Mouse (Mus musculus) T-cell, adult 2 months (primary cell): ENCODE data around the gene Shld1.

Experiments
- DNase-seq: peaks from one replicate; pipeline ENCODE4 v3.0.0; 2022; ENCODE audit warnings: low spot score

Gene Shld1

GRCm38 (mm10) chr2:132724561-132724960, 37.8 kb downstream of the Shld1 start:
- no peak for DNase-seq

- no peak for DNase-seq
Observed at GRCm38 (mm10) chr2:132725376-132725905, 38.7 kb downstream of the Shld1 start.

DNA sequence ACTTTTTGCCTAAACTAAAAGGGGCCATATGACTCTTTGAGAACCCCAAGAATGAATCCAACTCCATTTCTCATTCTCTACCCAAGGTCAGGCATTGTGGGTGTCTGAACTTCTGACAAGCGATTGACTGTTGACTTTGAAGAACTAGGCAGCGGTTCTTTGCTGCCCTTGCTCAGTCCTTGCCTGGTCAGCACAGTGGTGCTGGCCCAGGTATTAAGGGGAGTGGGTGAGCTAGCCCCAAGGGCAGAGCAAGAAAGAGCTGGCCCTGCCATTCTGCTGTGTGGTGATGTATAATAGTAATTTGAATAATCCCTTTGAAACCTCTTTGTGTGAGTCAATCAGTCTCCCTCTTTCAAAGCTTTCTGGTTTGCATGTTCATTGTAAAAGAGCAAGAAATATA, 39.4 kb downstream of the Shld1 start:
- no peak for DNase-seq

DNA sequence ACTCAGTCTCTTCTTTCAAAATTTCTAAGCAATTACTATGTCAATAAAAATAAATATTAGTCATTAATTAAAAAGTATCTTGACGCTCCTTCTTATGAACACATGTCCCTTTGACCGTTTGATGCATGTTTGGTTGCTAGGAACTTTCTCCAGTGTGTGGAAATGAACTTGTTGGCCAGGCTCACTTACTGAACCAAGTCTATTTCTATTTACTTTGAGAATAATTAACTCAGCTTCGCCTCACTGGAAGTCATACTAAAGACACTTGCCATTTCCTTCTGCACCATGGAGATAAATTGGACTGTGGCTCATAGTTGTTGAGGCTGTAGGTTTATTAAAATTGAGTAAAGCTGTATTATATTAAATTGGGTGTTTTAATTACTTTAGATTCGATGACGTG, 46.2 kb downstream of the Shld1 start:
- no peak for DNase-seq

GRCm38 (mm10) chr2:132733603-132734573, 47.2 kb downstream of the Shld1 start:
- no peak for DNase-seq

GRCm38 (mm10) chr2:132738816-132739432, 52.2 kb downstream of the Shld1 start:
- no peak for DNase-seq

GRCm38 (mm10) chr2:132741862-132742347, 55.2 kb downstream of the Shld1 start:
- DNase-seq = no peak

- DNase-seq = no peak
Observed at GRCm38 (mm10) chr2:132744866-132745265, 58.1 kb downstream of the Shld1 start.

GRCm38 (mm10) chr2:132746108-132746507, 59.4 kb downstream of the Shld1 start:
- DNase-seq = no peak

- no peak for DNase-seq
Observed at GRCm38 (mm10) chr2:132750726-132751125, 64.0 kb downstream of the Shld1 start.

DNA sequence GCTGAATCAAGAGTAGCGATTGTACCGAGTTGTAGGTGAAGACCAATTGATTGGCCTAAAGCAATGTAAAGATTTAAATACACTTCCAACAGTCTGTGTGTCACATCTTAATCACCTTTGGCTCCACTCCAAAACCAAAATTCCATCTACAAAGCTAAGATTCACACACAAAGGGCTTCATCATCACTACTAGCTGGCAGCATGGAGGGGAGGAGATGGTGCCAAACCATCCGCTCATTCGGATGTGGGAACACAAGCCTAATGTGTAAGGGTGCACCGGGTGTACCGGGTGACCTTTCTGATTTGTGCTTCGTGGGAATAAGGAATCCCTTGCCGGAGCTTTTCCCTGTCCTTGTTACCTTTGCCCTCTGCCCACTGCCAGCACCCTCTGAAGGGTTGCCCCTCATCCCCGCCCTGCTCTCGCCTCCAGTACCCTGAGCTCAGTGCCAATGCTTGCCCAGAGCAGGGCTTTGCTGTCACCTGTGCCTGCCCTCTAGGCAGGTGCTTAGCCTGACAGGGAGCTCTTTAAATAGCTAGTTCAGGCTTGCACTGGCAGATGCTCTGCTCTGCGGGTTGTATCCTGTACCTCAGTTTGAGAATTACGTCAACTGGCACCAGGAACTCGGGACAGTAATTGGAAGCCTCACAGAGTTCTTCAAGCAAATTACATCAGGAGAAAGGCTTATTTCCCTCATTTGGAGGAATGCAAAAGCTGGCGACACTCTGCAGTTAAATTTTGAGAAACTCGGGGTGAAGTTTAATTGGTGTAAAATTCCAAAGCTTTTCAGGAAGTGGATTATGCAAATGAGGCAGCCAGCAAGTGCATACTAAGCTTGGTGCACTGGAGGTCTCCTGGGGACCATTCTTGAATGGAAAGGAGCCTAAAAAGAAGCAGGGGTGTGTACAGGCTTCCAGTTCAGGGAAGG, 64.7 kb downstream of the Shld1 start:
- DNase-seq = no peak

DNA sequence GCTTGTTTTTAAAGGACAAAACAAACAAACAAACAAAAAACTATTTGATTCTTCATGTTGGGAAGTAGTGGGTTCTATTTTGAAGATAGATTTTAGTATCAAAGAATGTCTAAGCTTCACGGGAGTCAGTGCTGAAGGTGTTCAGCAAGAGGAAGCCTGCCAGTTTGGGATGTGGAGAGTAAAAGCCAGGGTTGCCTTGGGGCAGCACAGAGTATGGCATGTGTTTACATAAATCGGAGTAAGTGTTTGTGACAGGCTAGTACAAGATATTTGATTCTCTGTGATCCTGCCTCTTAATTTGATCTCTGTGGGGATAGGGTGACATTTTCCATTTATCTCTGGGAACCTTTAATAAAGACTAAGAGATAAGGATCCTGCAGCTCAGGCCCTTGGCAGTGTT, 65.7 kb downstream of the Shld1 start:
- DNase-seq = no peak

- DNase-seq = no peak
Observed at GRCm38 (mm10) chr2:132753137-132753536, 66.4 kb downstream of the Shld1 start.

DNA sequence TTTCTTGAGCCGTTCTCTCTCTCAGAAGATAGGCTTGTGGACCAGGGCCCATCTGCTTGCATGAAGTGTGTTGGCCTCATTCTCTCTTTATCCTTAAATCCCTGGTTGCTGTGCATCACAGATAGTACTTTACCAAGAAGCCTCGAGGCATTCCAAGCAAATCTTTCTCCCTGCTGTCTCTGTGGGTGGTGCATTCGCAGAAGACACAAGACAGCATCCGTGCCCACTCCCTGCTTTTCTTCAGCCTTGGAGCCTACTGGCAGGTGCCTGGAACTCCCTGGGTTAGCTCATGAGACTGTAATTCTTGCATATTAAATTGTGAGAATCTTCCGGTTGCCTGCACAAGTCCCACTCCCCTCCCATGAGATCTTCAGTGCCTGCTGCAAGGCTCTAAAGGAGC, 71.2 kb downstream of the Shld1 start:
- no peak for DNase-seq

DNA sequence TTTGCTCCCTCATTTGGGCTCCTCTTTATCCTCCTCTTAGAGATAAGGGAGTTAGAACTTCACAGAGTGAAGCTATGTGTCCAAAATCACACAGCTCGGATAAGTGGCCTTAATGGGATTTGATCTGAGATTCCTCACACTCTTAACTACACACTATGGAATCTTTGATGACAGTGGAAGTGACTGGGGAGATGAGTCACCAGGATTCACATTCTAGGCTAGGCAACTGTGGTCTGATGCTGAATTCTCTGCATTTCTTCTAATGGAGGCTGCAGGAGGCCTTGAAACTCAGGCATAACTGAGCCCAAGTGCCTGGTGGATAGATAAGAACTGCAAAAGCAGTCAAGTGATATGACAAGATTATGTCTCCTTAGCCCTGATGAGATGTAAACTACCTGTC, 84.1 kb downstream of the Shld1 start:
- DNase-seq = no peak

DNA sequence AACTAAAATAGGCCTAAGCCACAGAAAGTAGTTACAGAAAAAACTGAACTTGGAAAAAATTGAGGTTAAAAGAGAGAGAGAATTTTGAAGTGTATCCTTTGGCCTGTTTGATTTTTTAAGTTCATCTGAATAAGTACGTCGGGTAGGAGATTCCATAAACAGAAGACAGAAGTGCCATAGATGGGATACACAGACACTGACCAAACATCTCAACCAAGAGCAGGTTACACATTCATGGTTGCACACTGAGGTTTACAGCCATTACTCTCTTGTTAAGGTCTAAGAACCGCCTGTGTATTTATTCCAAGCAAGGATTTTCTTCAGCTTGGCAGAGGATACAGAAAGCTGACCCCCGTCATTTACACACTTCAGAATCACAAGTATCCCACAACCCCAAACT, 94.2 kb downstream of the Shld1 start, which contains the start of gene Chgb:
TSS of gene Chgb (plus strand) at position 301 of the 400 bp plus-strand sequence.
- DNase-seq = no peak

GRCm38 (mm10) chr2:132781439-132782068, 94.8 kb downstream of the Shld1 start:
- peak; percentile 20 for DNase-seq

DNA sequence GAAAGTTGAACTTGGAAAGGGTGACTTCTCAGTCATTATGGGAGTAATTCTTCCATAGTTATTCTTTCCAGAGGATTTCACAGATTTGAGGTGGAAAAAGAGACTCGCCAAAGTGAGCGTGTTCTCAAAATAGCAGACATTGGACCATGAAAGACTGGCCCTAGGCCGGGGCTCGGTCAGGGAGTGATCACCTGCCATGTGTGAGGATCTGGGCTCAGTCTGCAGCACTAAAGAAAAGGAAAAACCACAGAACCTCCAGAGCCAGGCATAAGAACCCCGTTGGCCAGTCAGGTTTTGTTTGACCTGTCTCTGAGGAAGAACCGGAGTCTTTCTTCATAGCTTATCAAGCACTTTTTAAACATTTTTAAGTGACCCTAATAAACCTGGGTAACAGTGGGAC, 97.3 kb downstream of the Shld1 start:
- DNase-seq = no peak

GRCm38 (mm10) chr2:132793441-132794203, 106.9 kb downstream of the Shld1 start:
- no peak for DNase-seq

DNA sequence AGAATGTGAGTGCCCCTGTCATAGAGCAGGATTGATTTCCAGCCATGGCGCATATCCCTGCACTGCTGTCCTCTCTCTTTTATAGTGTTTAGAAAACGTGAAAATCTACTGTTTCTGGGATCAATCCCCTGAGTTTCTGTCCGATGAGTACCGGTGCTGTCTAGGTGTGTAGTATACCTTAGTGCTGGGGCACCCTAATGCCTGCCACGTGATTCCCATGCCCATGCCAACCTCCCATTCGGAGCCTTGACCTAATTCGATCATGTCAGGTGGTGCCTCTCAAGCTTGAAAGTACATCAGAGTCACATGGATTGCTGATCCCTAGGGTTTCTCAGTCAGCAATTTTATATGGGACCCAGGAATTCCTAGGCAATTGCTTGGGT, 107.5 kb downstream of the Shld1 start:
- DNase-seq = no peak
